Mouse (Mus musculus): ENCODE results near the gene Dlst. TPM values are rescaled to one million over a fixed set of nuclear protein-coding genes. Genes with fewer than 3 reads are reported as not detected.

Gene Dlst
- total and polyA plus RNA-seq, 2 experiments from 2014 or later = 92.8 to 121 TPM

- no peak for TF ChIP-seq CTCF (IDR thresholded peaks at IDR 0.05; ENCODE audit: low read depth)
- H3K4me3 ChIP-seq (ENCODE audit: low read depth, low read length) = no peak overlapping the region
- H3K9me3 ChIP-seq (ENCODE audit: low read length) = no peaks in the 10 kb centered on the region
- no peak overlapping the region for H3K27ac ChIP-seq (ENCODE audit: low read depth, low read length)
- no peaks in the 10 kb centered on the region for H3K4me1 ChIP-seq (ENCODE audit: insufficient read depth)
- H3K4me2 ChIP-seq (ENCODE audit: low read depth) = no peak overlapping the region
- no peak for ATAC-seq
- H3K36me3 ChIP-seq (ENCODE audit: insufficient read depth) = no peaks in the 10 kb centered on the region
- DNase-seq = no peak
- H3K9ac ChIP-seq = no peak overlapping the region
- WGBS = 92% methylated on average over 8 of the region's 8 CpGs
- H3K27me3 ChIP-seq (ENCODE audit: insufficient read depth, low read length) = no peaks in the 10 kb centered on the region
These were observed 48.2 kb downstream of the Dlst start for GRCm38 (mm10) chr12:85158801-85159200.

- no peak overlapping the region for H3K4me3 ChIP-seq (ENCODE audit: low read depth, low read length)
- TF ChIP-seq CTCF (IDR thresholded peaks at IDR 0.05; ENCODE audit: low read depth) = no peak
- no peaks in the 10 kb centered on the region for H3K4me1 ChIP-seq (ENCODE audit: insufficient read depth)
- no peak overlapping the region for H3K9ac ChIP-seq
- no peaks in the 10 kb centered on the region for H3K9me3 ChIP-seq (ENCODE audit: low read length)
- no peaks in the 10 kb centered on the region for H3K27me3 ChIP-seq (ENCODE audit: insufficient read depth, low read length)
- H3K4me2 ChIP-seq (ENCODE audit: low read depth) = no peak overlapping the region
- no peak overlapping the region for H3K27ac ChIP-seq (ENCODE audit: low read depth, low read length)
- no peaks in the 10 kb centered on the region for H3K36me3 ChIP-seq (ENCODE audit: insufficient read depth)
- DNase-seq (no peak), ATAC-seq (no peak)
- WGBS = 77% methylated on average over 5 of the region's 5 CpGs
These were observed 49.0 kb downstream of the Dlst start for GRCm38 (mm10) chr12:85159592-85159991.

- WGBS = 89% methylated on average over 5 of the region's 5 CpGs
- no peaks in the 10 kb centered on the region for H3K4me1 ChIP-seq (ENCODE audit: insufficient read depth)
- H3K9me3 ChIP-seq (ENCODE audit: low read length) = no peaks in the 10 kb centered on the region
- no peak overlapping the region for H3K4me3 ChIP-seq (ENCODE audit: low read depth, low read length)
- DNase-seq (no peak), ATAC-seq (no peak)
- no peaks in the 10 kb centered on the region for H3K27me3 ChIP-seq (ENCODE audit: insufficient read depth, low read length)
- no peak overlapping the region for H3K4me2 ChIP-seq (ENCODE audit: low read depth)
- no peak overlapping the region for H3K27ac ChIP-seq (ENCODE audit: low read depth, low read length)
- no peak overlapping the region for H3K9ac ChIP-seq
- TF ChIP-seq CTCF (IDR thresholded peaks at IDR 0.05; ENCODE audit: low read depth) = no peak
- no peaks in the 10 kb centered on the region for H3K36me3 ChIP-seq (ENCODE audit: insufficient read depth)
These were observed 54.4 kb downstream of the Dlst start for GRCm38 (mm10) chr12:85164996-85165395.

GRCm38 (mm10) chr12:85166631-85167030 is 56.0 kb downstream of the Dlst start:
- no peak for ATAC-seq
- WGBS = 88% methylated on average over 9 of the region's 9 CpGs
- TF ChIP-seq CTCF (IDR thresholded peaks at IDR 0.05; ENCODE audit: low read depth) = no peak

GRCm38 (mm10) chr12:85169117-85169858 is 58.7 kb downstream of the Dlst start:
- Histone ChIP-seq H3K9me3 (ENCODE audit: low read length) (no peaks in the 10 kb centered on the region), H3K27me3 (ENCODE audit: insufficient read depth, low read length) (no peaks in the 10 kb centered on the region), H3K4me2 (ENCODE audit: low read depth) (peak overlapping the region; percentile 47), H3K36me3 (ENCODE audit: insufficient read depth) (no peaks in the 10 kb centered on the region), H3K9ac (peak overlapping the region; percentile 36), H3K4me3 (ENCODE audit: low read depth, low read length) (peak overlapping the region; percentile 27), H3K4me1 (ENCODE audit: insufficient read depth) (no peaks in the 10 kb centered on the region), H3K27ac (ENCODE audit: low read depth, low read length) (0 out of 2 replicates have a peak overlapping the region, but pooled peaks have one; percentile 5)
- TF ChIP-seq CTCF (IDR thresholded peaks at IDR 0.05; ENCODE audit: low read depth) = peak; percentile 96
- peak; percentile 93 for ATAC-seq
- 22% methylated on average over 27 of the region's 27 CpGs for WGBS
- DNase-seq = peak; percentile 89

More at GRCm38 (mm10) chr12:85166631-85167030, 56.0 kb downstream of the Dlst start:
- Histone ChIP-seq H3K9me3 (ENCODE audit: low read length) (no peaks in the 10 kb centered on the region), H3K36me3 (ENCODE audit: insufficient read depth) (no peaks in the 10 kb centered on the region), H3K9ac (no peak overlapping the region), H3K4me1 (ENCODE audit: insufficient read depth) (no peaks in the 10 kb centered on the region), H3K27ac (ENCODE audit: low read depth, low read length) (no peak overlapping the region), H3K4me3 (ENCODE audit: low read depth, low read length) (no peak overlapping the region), H3K27me3 (ENCODE audit: insufficient read depth, low read length) (no peaks in the 10 kb centered on the region), H3K4me2 (ENCODE audit: low read depth) (no peak overlapping the region)
- no peak for DNase-seq

- WGBS = 51% methylated on average over 3 of the region's 3 CpGs
- no peak for DNase-seq
- Histone ChIP-seq H3K9me3 (ENCODE audit: low read length) (no peaks in the 10 kb centered on the region), H3K4me1 (ENCODE audit: insufficient read depth) (no peaks in the 10 kb centered on the region), H3K27me3 (ENCODE audit: insufficient read depth, low read length) (no peaks in the 10 kb centered on the region), H3K9ac (no peak overlapping the region), H3K4me3 (ENCODE audit: low read depth, low read length) (no peak overlapping the region), H3K4me2 (ENCODE audit: low read depth) (no peak overlapping the region), H3K27ac (ENCODE audit: low read depth, low read length) (no peak overlapping the region), H3K36me3 (ENCODE audit: insufficient read depth) (no peaks in the 10 kb centered on the region)
- peak; percentile 71 for ATAC-seq
- no peak for TF ChIP-seq CTCF (IDR thresholded peaks at IDR 0.05; ENCODE audit: low read depth)
These were observed 59.2 kb downstream of the Dlst start for GRCm38 (mm10) chr12:85169877-85170276.

GRCm38 (mm10) chr12:85170284-85170947 is 59.8 kb downstream of the Dlst start:
- no peak overlapping the region for H3K4me3 ChIP-seq (ENCODE audit: low read depth, low read length)
- ATAC-seq (peak; percentile 30), DNase-seq (no peak)
- H3K9ac ChIP-seq = no peak overlapping the region
- H3K4me2 ChIP-seq (ENCODE audit: low read depth) = no peak overlapping the region
- H3K9me3 ChIP-seq (ENCODE audit: low read length) = no peaks in the 10 kb centered on the region
- H3K36me3 ChIP-seq (ENCODE audit: insufficient read depth) = no peaks in the 10 kb centered on the region
- no peaks in the 10 kb centered on the region for H3K27me3 ChIP-seq (ENCODE audit: insufficient read depth, low read length)
- TF ChIP-seq CTCF (IDR thresholded peaks at IDR 0.05; ENCODE audit: low read depth) = no peak
- no peaks in the 10 kb centered on the region for H3K4me1 ChIP-seq (ENCODE audit: insufficient read depth)
- WGBS = 78% methylated on average over 11 of the region's 11 CpGs
- no peak overlapping the region for H3K27ac ChIP-seq (ENCODE audit: low read depth, low read length)
